Mouse (Mus musculus) liver, postnatal 0 days (tissue): ENCODE data around the gene Prpf8. TPM values are rescaled to one million over a fixed set of nuclear protein-coding genes. Genes with fewer than 3 reads are reported as not detected.

Source experiments
- ATAC-seq: fragments of 200-750 bp; cut with Nextera tagmentation; 2 replicates; pipeline ENCODE4 v1.8.0; 2017; ENCODE audit warnings: mild to moderate bottlenecking, moderate library complexity
- DNase-seq: peaks from one replicate; pipeline ENCODE4 v3.0.0-alpha.2; 2016
- H3K27ac ChIP-seq: fragments of 300-500 bp; sonication (generic); 2 replicates; pipeline ENCODE4 v1.5.1; 2014; ENCODE audit warnings: antibody characterized with exemption, moderate library complexity, mild to moderate bottlenecking, low read depth
- H3K27me3 ChIP-seq: fragments of 300-500 bp; sonication (generic); 2 replicates; pipeline ENCODE4 v1.6.1; 2014; ENCODE audit warnings: low read length, control low read depth, mixed read lengths; ENCODE audit not compliant: insufficient read depth
- H3K36me3 ChIP-seq: fragments of 300-500 bp; sonication (generic); replicated peaks from 2 replicates; pipeline ENCODE4 v1.6.1; 2014; ENCODE audit warnings: mild to moderate bottlenecking, control low read depth, low read length, moderate library complexity, mixed read lengths; ENCODE audit not compliant: insufficient read depth
- H3K4me1 ChIP-seq: fragments of 300-500 bp; sonication (generic); 2 replicates; pipeline ENCODE4 v1.6.1; 2014; ENCODE audit warnings: antibody characterized with exemption, mild to moderate bottlenecking, control low read depth; ENCODE audit not compliant: insufficient read depth
- H3K4me2 ChIP-seq: fragments of 300-500 bp; sonication (generic); 2 replicates; pipeline ENCODE4 v1.6.1; 2014; ENCODE audit warnings: low read depth, mild to moderate bottlenecking, low read length, moderate library complexity, mixed read lengths
- H3K4me3 ChIP-seq: fragments of 300-500 bp; sonication (generic); 2 replicates; pipeline ENCODE4 v1.5.1; 2014; ENCODE audit warnings: low read depth, low read length
- H3K9ac ChIP-seq: fragments of 300-500 bp; sonication (generic); replicated peaks from 2 replicates; pipeline ENCODE4 v1.6.1; 2014; ENCODE audit warnings: mild to moderate bottlenecking, moderate library complexity
- H3K9me3 ChIP-seq: fragments of 300-500 bp; sonication (generic); 2 replicates; pipeline ENCODE4 v1.6.1; 2016; ENCODE audit warnings: mild to moderate bottlenecking, control low read depth, low read length, mixed read lengths
- CTCF ChIP-seq: sonication (generic); IDR thresholded peaks from 2 replicates; pipeline ENCODE4 v1.5.1; 2016; ENCODE audit warnings: antibody characterized with exemption, low read depth
- EP300 ChIP-seq: IDR thresholded peaks from 2 replicates; pipeline ENCODE4 v1.6.1; 2016; ENCODE audit warnings: antibody characterized with exemption, low read depth, mild to moderate bottlenecking
- WGBS: fragments of 180-500 bp; shearing (Covaris S2); extraction: QIAGEN DNeasy Blood & Tissue Kit; methylation state at CpG from one replicate; pipeline ENCODE4 v1.1.7; 2014; ENCODE audit not compliant: insufficient replicate concordance; 5-methylcytosine and 5-hydroxymethylcytosine counted together
- polyA plus RNA-seq: library from polyadenylated mRNA; unstranded; fragments of >200 nt; fragmentation: Nextera tagmentation; extraction: Ambion mirVana; gene quantifications from 2 replicates; pipeline ENCODE4 v1.2.1, GENCODE M21; 2015

Prpf8 gene
- polyA plus RNA-seq, 1 experiment from 2014 or later, result 13.9 TPM

GRCm38 (mm10) chr11:75456440-75456871, 30.2 kb upstream of the Prpf8 start:
- Histone ChIP-seq H3K27me3 (no peaks in the 10 kb centered on the region), H3K4me2 (no peak overlapping the region), H3K4me1 (peaks cover 62% of the 10 kb centered on the region), H3K9me3 (no peaks in the 10 kb centered on the region), H3K27ac (peak overlapping the region; percentile 57), H3K4me3 (no peak overlapping the region), H3K36me3 (peaks cover 11% of the 10 kb centered on the region; the same call in 1 of the 2 replicates), H3K9ac (no peak overlapping the region)
- 54% methylated on average over 7 of the region's 7 CpGs for WGBS
- DNase-seq (peak; percentile 37), ATAC-seq (no peak)
- TF ChIP-seq CTCF, result no peak
- TF ChIP-seq EP300, result no peak

GRCm38 (mm10) chr11:75458169-75458568, 28.4 kb upstream of the Prpf8 start:
- peaks cover 1% of the 10 kb centered on the region; the same call in 1 of the 2 replicates for H3K36me3 ChIP-seq
- TF ChIP-seq EP300 (no peak), CTCF (peak; percentile 92)
- no peaks in the 10 kb centered on the region for H3K27me3 ChIP-seq
- peak overlapping the region; percentile 99 for H3K27ac ChIP-seq
- H3K4me1 ChIP-seq, result peaks cover 56% of the 10 kb centered on the region
- 16% methylated on average over 3 of the region's 3 CpGs for WGBS
- DNase-seq, result peak; percentile 68
- H3K9ac ChIP-seq, result no peak overlapping the region; the same call in 1 of the 2 replicates
- no peak overlapping the region for H3K4me2 ChIP-seq
- no peak for ATAC-seq
- H3K9me3 ChIP-seq, result no peaks in the 10 kb centered on the region
- H3K4me3 ChIP-seq, result no peak overlapping the region

- no peak overlapping the region for H3K4me3 ChIP-seq
- WGBS, result 30% methylated on average over 8 of the region's 8 CpGs
- H3K9ac ChIP-seq, result no peak overlapping the region; the same call in 1 of the 2 replicates
- TF ChIP-seq CTCF (no peak), EP300 (no peak)
- peaks cover 1% of the 10 kb centered on the region; the same call in 1 of the 2 replicates for H3K36me3 ChIP-seq
- DNase-seq (peak; percentile 36), ATAC-seq (no peak)
- peak overlapping the region; percentile 33; the same call in 1 of the 2 replicates for H3K4me2 ChIP-seq
- peak overlapping the region; percentile 99 for H3K27ac ChIP-seq
- H3K27me3 ChIP-seq, result no peaks in the 10 kb centered on the region
- no peaks in the 10 kb centered on the region for H3K9me3 ChIP-seq
- H3K4me1 ChIP-seq, result peaks cover 56% of the 10 kb centered on the region
Observed at GRCm38 (mm10) chr11:75458628-75459041, 28.0 kb upstream of the Prpf8 start.

- ATAC-seq (no peak), DNase-seq (peak; percentile 28)
- peaks cover 52% of the 10 kb centered on the region for H3K4me1 ChIP-seq
- peak overlapping the region; percentile 92 for H3K4me2 ChIP-seq
- peak overlapping the region; percentile 99 for H3K27ac ChIP-seq
- no peaks in the 10 kb centered on the region for H3K27me3 ChIP-seq
- peaks cover 6% of the 10 kb centered on the region for H3K36me3 ChIP-seq
- peak overlapping the region; percentile 49; the same call in 1 of the 2 replicates for H3K4me3 ChIP-seq
- H3K9me3 ChIP-seq, result no peaks in the 10 kb centered on the region
- peak overlapping the region; percentile 61 for H3K9ac ChIP-seq
- WGBS, result 50% methylated on average over 5 of the region's 5 CpGs
- TF ChIP-seq CTCF, result no peak
- peak; percentile 53; the same call in 1 of the 2 replicates for TF ChIP-seq EP300
Observed at GRCm38 (mm10) chr11:75459141-75459711, 27.4 kb upstream of the Prpf8 start.

- 11% methylated on average over 5 of the region's 5 CpGs for WGBS
- Histone ChIP-seq H3K9ac (peak overlapping the region; percentile 61), H3K36me3 (peaks cover 11% of the 10 kb centered on the region)
Observed at GRCm38 (mm10) chr11:75459751-75460102, 26.9 kb upstream of the Prpf8 start.

GRCm38 (mm10) chr11:75460103-75460843, 26.3 kb upstream of the Prpf8 start:
- peaks cover 17% of the 10 kb centered on the region for H3K36me3 ChIP-seq
- H3K27ac ChIP-seq, result peak overlapping the region; percentile 99
- H3K4me2 ChIP-seq, result peak overlapping the region; percentile 92
- TF ChIP-seq CTCF (no peak), EP300 (peak; percentile 89)
- H3K9ac ChIP-seq, result peak overlapping the region; percentile 69
- H3K4me1 ChIP-seq, result peaks cover 47% of the 10 kb centered on the region
- DNase-seq (peak; percentile 91), ATAC-seq (peak; percentile 40)
- H3K4me3 ChIP-seq, result peak overlapping the region; percentile 49
- WGBS, result 2% methylated on average over 19 of the region's 19 CpGs
- H3K9me3 ChIP-seq, result no peaks in the 10 kb centered on the region
- H3K27me3 ChIP-seq, result no peaks in the 10 kb centered on the region

More at GRCm38 (mm10) chr11:75459751-75460102, 26.9 kb upstream of the Prpf8 start:
- Histone ChIP-seq H3K9me3 (no peaks in the 10 kb centered on the region), H3K27ac (peak overlapping the region; percentile 99), H3K4me2 (peak overlapping the region; percentile 92), H3K4me1 (peaks cover 51% of the 10 kb centered on the region), H3K27me3 (no peaks in the 10 kb centered on the region), H3K4me3 (peak overlapping the region; percentile 49)
- ATAC-seq (no peak), DNase-seq (no peak)
- no peak for TF ChIP-seq EP300
- TF ChIP-seq CTCF, result no peak
